Mouse (Mus musculus) midbrain, embryonic 16.5 days (tissue): ENCODE data around the gene Csmd2. TPM values are rescaled to one million over a fixed set of nuclear protein-coding genes. Genes with fewer than 3 reads are reported as not detected.
A peak's percentile ranks its signal among the peaks of the same experiment; 100 is the strongest.

ENCODE experiments used
- ATAC-seq: fragments of 200-750 bp; cut with Nextera tagmentation; 2 replicates; pipeline ENCODE4 v1.8.0; 2017; ENCODE audit warnings: moderate TSS enrichment
- H3K27ac ChIP-seq: fragments of 300-500 bp; sonication (generic); 2 replicates; pipeline ENCODE4 v1.5.1; 2014; ENCODE audit warnings: mild to moderate bottlenecking, low read length, mixed read lengths
- H3K27me3 ChIP-seq: fragments of 300-500 bp; sonication (generic); 2 replicates; pipeline ENCODE4 v1.6.1; 2014; ENCODE audit warnings: low read depth, low read length, mixed read lengths; ENCODE audit not compliant: control insufficient read depth, insufficient read depth
- H3K36me3 ChIP-seq: fragments of 300-500 bp; sonication (generic); 2 replicates; pipeline ENCODE4 v1.6.1; 2014; ENCODE audit warnings: mild to moderate bottlenecking, low read length, moderate library complexity, mixed read lengths; ENCODE audit not compliant: control insufficient read depth, insufficient read depth
- H3K4me1 ChIP-seq: fragments of 300-500 bp; sonication (generic); 2 replicates; pipeline ENCODE4 v1.6.1; 2014; ENCODE audit warnings: mild to moderate bottlenecking, low read length, mixed read lengths; ENCODE audit not compliant: control insufficient read depth, insufficient read depth
- H3K4me2 ChIP-seq: fragments of 300-500 bp; sonication (generic); 2 replicates; pipeline ENCODE4 v1.6.1; 2014; ENCODE audit warnings: mild to moderate bottlenecking, low read length, mixed read lengths
- H3K4me3 ChIP-seq: fragments of 300-500 bp; sonication (generic); 2 replicates; pipeline ENCODE4 v1.5.1; 2014; ENCODE audit warnings: low read depth, mild to moderate bottlenecking, low read length, moderate library complexity, mixed read lengths
- H3K9ac ChIP-seq: fragments of 300-500 bp; sonication (generic); 2 replicates; pipeline ENCODE4 v1.6.1; 2014; ENCODE audit warnings: low read depth, low read length, mixed read lengths
- H3K9me3 ChIP-seq: fragments of 300-500 bp; sonication (generic); replicated peaks from 2 replicates; pipeline ENCODE4 v1.6.1; 2014; ENCODE audit warnings: mild to moderate bottlenecking, low read length, mixed read lengths; ENCODE audit not compliant: control insufficient read depth, poor library complexity, severe bottlenecking
- WGBS: fragments of 180-500 bp; shearing (Covaris S2); extraction: QIAGEN DNeasy Blood & Tissue Kit; methylation state at CpG from one replicate; pipeline ENCODE4 v1.1.7; 2014; 5-methylcytosine and 5-hydroxymethylcytosine counted together
- polyA plus RNA-seq: library from polyadenylated mRNA; unstranded; fragments of >200 nt; fragmentation: Nextera tagmentation; extraction: Ambion mirVana; gene quantifications from 2 replicates; pipeline ENCODE4 v1.2.1, GENCODE M21; 2015

Csmd2 gene
- polyA plus RNA-seq, 1 experiment from 2014 or later = 13.7 TPM

DNA sequence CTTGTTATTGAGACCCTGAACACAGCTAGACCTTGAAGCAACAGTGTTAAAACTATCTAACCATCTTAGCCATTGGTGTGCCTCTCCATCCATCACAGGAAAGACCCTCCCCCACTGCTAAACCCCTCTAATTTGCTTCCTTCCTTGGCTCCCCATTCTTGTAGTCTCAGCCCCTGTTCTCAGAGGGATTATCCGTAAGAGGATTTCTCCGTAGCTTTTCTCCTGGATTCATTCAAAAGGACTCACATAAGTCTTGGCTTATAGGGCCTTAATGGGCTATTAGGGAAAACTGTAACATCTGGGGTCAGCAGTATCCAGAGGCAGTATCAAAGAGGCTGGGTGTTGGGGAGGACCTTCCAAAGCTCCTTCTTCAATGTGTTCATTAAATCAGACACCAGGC, 152.3 kb downstream of the Csmd2 start:
- Histone ChIP-seq H3K27ac (no peak overlapping the region), H3K4me2 (no peak overlapping the region), H3K4me1 (peaks cover 4% of the 10 kb centered on the region), H3K9ac (no peak overlapping the region), H3K27me3 (no peaks in the 10 kb centered on the region), H3K4me3 (no peak overlapping the region), H3K36me3 (no peaks in the 10 kb centered on the region), H3K9me3 (no peaks in the 10 kb centered on the region)
- WGBS = 29% methylated on average over 2 of the region's 2 CpGs
- ATAC-seq = no peak

DNA sequence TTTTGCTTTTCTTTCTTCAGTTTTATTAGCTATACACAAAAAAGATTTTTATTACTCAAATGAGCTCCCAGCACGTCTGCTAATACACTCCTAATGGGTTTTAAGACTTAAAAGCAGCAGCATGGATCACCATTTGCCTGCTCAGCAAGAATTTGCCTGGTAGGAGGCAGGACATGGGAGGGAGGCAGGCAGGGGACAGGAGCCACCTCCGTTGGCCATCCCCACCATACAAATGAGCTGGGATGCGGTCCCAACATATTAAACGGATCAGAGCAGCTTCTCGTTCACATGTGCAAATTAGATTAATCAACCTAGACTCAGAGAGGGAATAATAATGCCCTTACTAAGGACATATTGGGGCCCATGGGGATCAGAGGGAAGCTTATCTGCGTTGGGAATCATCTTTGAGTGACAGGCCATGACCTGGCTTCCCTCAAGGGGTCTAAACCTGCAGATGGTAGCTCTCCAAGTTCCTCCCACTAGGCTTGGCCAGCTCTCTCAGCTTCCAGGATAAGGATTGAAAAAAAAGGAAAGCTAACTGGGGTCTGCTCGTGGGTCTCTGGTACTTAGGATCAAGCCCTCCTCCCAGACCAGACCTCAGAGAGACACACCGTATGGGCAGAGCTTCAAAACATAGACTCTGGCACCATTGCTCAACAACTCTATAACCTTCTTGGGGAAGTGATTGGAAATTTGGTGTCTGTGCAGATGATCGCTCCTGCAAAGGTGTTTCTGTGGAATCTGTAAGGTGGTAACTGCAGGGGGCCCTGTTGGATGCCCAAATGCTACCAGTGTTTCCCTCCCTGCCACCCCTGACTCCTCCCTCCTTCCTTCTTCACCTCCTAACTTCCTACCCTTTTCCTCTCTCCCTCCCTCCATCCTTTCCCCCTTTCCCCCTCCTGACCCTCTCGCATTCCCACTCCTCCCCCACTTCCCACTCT, 153.8 kb downstream of the Csmd2 start:
- Histone ChIP-seq H3K4me2 (no peak overlapping the region), H3K27me3 (no peaks in the 10 kb centered on the region), H3K36me3 (no peaks in the 10 kb centered on the region), H3K9me3 (no peaks in the 10 kb centered on the region), H3K4me1 (peaks cover 4% of the 10 kb centered on the region; the same call in 1 of the 2 replicates), H3K27ac (no peak overlapping the region), H3K4me3 (no peak overlapping the region), H3K9ac (no peak overlapping the region)
- WGBS = 33% methylated on average over 10 of the region's 10 CpGs
- ATAC-seq = no peak

DNA sequence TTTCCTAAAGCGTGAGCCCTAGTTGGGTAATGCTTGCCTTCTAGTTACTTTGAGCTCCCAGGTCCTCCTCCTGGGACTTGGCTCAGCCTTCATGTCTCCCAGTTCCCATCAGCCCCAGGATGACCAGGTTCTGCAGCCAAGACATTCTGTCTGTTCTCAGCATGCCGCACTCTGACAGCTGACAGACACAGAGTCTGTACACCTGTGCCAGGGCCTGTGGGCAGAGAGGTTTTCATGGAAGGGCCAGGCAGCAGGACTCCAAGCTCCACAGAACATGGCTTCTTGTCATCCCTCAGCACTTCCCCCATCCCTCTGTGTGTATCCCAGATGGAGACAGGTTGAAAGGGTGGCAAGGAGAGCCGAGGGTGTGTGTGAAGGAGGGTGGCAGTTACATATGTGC, 154.6 kb downstream of the Csmd2 start:
- 85% methylated on average over 3 of the region's 3 CpGs for WGBS
- H3K36me3 ChIP-seq = no peaks in the 10 kb centered on the region
- H3K9me3 ChIP-seq = no peaks in the 10 kb centered on the region
- peaks cover 4% of the 10 kb centered on the region; the same call in 1 of the 2 replicates for H3K4me1 ChIP-seq
- no peak overlapping the region for H3K9ac ChIP-seq
- no peak overlapping the region for H3K4me2 ChIP-seq
- H3K27ac ChIP-seq = no peak overlapping the region
- no peaks in the 10 kb centered on the region for H3K27me3 ChIP-seq
- no peak for ATAC-seq
- no peak overlapping the region for H3K4me3 ChIP-seq

DNA sequence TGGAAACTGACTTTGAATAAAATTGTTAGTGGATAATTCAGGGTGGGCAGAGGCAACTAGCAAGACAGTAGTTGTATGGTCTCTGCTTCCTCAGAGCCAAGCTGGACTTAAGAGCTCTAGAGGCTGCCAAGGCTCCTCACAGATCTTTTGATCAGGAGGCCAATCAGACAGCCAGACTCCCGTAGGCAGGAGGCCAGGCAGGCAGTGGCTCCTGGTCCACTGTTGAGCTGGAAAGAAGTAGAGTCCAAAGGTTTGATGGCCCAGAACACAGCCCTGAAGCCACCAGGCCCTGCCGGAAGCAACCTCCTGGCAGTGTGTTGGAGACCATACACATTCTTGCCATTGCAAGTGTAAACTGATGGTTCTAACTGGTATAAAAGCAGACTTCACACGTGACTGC, 155.5 kb downstream of the Csmd2 start:
- H3K9me3 ChIP-seq = no peaks in the 10 kb centered on the region
- WGBS = 84% methylated on average over 3 of the region's 3 CpGs
- H3K27me3 ChIP-seq = no peaks in the 10 kb centered on the region
- ATAC-seq = no peak
- no peak overlapping the region for H3K4me3 ChIP-seq
- peaks cover 4% of the 10 kb centered on the region; the same call in 1 of the 2 replicates for H3K4me1 ChIP-seq
- no peak overlapping the region for H3K27ac ChIP-seq
- no peak overlapping the region for H3K4me2 ChIP-seq
- no peak overlapping the region for H3K9ac ChIP-seq
- H3K36me3 ChIP-seq = no peaks in the 10 kb centered on the region

DNA sequence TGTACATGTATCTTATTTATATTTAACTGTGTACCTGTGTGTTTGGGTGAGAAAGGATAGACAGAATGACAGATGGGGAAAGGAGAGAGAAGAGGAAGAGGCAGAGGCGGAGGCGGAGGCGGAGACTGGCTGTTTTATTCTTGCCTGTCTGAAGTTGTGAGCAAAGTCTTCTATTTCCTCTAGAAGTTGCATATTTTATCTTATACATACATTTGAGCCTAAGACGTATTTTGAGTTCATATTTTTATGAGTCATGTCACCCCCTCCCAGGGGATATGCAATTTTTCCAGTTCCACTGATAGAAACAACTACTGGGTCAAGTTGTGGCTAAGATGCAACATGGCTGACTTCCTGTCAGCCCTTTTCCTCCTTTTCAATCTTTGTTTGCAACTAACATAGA, 161.9 kb downstream of the Csmd2 start:
- Histone ChIP-seq H3K4me1 (peaks cover 6% of the 10 kb centered on the region; the same call in 1 of the 2 replicates), H3K4me2 (no peak overlapping the region), H3K36me3 (no peaks in the 10 kb centered on the region), H3K9ac (no peak overlapping the region), H3K9me3 (no peaks in the 10 kb centered on the region), H3K27me3 (no peaks in the 10 kb centered on the region), H3K4me3 (no peak overlapping the region), H3K27ac (no peak overlapping the region)
- WGBS = 94% methylated on average over 4 of the region's 4 CpGs
- no peak for ATAC-seq

DNA sequence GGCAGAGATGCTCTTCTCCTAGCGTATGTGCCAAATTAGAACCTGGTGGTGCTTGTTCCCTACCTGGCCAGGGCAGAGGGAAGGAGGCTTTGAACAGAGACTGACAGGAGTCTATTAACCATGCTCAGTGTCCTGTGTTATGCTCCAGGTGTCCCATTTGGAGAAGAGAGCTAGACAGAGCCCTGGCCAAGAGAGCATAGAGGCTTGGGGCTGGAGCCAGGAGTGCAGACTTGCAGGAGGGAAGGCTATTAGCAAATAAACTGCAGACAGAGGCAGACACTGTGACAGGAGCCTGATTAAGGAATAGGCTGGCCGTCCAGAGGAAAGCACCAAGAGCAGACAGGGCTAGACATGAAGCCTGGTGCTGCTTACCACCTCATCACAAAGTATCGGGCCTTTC, 164.4 kb downstream of the Csmd2 start:
- no peak overlapping the region for H3K4me2 ChIP-seq
- WGBS = 78% methylated on average over 3 of the region's 3 CpGs
- no peak overlapping the region for H3K4me3 ChIP-seq
- H3K27me3 ChIP-seq = no peaks in the 10 kb centered on the region
- H3K27ac ChIP-seq = no peak overlapping the region
- no peaks in the 10 kb centered on the region for H3K36me3 ChIP-seq
- ATAC-seq = no peak
- no peak overlapping the region for H3K9ac ChIP-seq
- H3K9me3 ChIP-seq = no peaks in the 10 kb centered on the region
- H3K4me1 ChIP-seq = peaks cover 17% of the 10 kb centered on the region

DNA sequence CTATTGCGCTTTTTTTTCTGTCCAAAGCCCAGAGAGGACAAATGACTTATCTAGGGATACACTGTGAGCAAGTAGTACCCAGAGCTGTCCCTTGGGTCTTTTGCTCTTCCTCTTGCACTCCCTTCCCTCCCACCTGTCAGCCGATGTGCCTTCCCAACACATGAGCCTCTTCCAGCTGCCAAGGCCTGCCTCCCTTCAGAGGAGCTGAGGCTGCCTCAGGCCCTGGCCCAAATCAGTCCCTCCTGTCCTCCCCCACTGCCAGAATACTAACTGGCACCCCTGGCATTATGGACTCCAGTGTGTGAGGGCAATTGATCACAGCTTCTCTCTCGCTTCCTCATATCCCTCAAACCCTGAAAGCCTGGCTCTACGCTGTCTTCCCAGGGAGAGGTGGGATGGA, 165.5 kb downstream of the Csmd2 start:
- ATAC-seq = no peak
- Histone ChIP-seq H3K27me3 (no peaks in the 10 kb centered on the region), H3K27ac (no peak overlapping the region), H3K4me3 (no peak overlapping the region), H3K36me3 (no peaks in the 10 kb centered on the region), H3K4me2 (no peak overlapping the region), H3K9me3 (no peaks in the 10 kb centered on the region), H3K9ac (no peak overlapping the region), H3K4me1 (peaks cover 17% of the 10 kb centered on the region)
- WGBS = 91% methylated on average over 4 of the region's 4 CpGs

DNA sequence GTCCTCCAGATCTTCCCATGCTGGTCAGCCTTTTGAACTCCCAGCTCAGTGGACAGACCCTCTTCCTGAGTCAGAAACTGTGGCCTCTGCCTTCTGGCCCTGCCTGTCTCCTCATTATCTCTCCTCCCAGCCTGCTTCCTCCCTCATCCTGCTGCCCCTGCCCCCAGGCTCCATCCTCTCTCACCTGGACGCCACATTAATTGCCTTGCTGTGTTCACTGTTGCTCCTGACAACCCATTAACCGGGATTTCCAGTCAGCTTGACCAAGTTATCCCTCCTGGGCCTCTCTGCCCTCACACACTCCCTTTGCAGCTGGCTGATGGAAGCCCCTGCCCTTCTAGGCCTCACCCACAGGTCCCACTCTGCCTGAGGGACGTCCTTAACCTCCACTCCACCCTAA, 167.6 kb downstream of the Csmd2 start:
- H3K27me3 ChIP-seq = no peaks in the 10 kb centered on the region
- WGBS = 18% methylated on average over 3 of the region's 3 CpGs
- H3K9me3 ChIP-seq = no peaks in the 10 kb centered on the region
- 0 out of 2 replicates have a peak overlapping the region, but pooled peaks have one; percentile 30 for H3K27ac ChIP-seq
- H3K4me2 ChIP-seq = no peak overlapping the region
- H3K36me3 ChIP-seq = no peaks in the 10 kb centered on the region
- H3K4me1 ChIP-seq = peaks cover 17% of the 10 kb centered on the region
- H3K9ac ChIP-seq = no peak overlapping the region
- no peak overlapping the region for H3K4me3 ChIP-seq
- ATAC-seq = no peak

DNA sequence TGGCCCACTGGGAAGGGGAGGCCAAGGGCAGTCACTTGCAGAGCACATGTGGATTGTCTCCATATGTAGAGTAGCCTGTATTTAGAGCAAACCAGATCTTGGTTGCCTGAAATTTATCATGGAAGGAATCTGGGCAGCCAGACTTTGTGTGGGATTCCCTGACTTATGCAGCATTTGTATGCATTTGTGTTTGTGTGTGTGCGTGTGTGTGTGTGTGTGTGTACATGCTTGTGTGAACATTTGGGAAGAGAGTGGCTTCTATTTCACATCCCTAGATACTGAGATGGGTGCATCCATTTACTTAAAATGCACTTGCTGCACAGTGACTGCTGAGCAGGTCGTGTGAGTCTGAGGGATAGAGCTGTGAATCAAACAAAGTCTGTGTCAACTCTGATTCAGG, 173.0 kb downstream of the Csmd2 start:
- Histone ChIP-seq H3K27me3 (no peaks in the 10 kb centered on the region), H3K27ac (no peak overlapping the region), H3K36me3 (no peaks in the 10 kb centered on the region), H3K4me2 (no peak overlapping the region), H3K4me1 (no peaks in the 10 kb centered on the region), H3K9me3 (no peaks in the 10 kb centered on the region), H3K4me3 (no peak overlapping the region), H3K9ac (no peak overlapping the region)
- ATAC-seq = no peak
- 72% methylated on average over 2 of the region's 2 CpGs for WGBS
